Mouse (Mus musculus) embryonic facial prominence, embryonic 11.5 days (tissue): ENCODE data around the gene Cdca5. TPM values are rescaled to one million over a fixed set of nuclear protein-coding genes. Genes with fewer than 3 reads are reported as not detected.

Source experiments
- ATAC-seq: fragments of 200-750 bp; cut with Nextera tagmentation; replicated peaks from 2 replicates; pipeline ENCODE4 v1.8.0; 2017; ENCODE audit warnings: low read depth; ENCODE audit not compliant: insufficient number of reproducible peaks, low FRiP score, low TSS enrichment
- DNase-seq: peaks from one replicate; pipeline ENCODE4 v3.0.0-alpha.2; 2015; ENCODE audit warnings: low spot score
- H3K27ac ChIP-seq: fragments of 300-500 bp; sonication (generic); replicated peaks from 2 replicates; pipeline ENCODE4 v1.5.1; 2014; ENCODE audit warnings: mild to moderate bottlenecking, low read depth, low read length, control low read depth
- H3K27me3 ChIP-seq: fragments of 300-500 bp; sonication (generic); 2 replicates; pipeline ENCODE4 v1.6.1; 2014; ENCODE audit warnings: mild to moderate bottlenecking, low read length, moderate library complexity, mixed read lengths; ENCODE audit not compliant: control insufficient read depth, insufficient read depth
- H3K36me3 ChIP-seq: fragments of 300-500 bp; sonication (generic); replicated peaks from 2 replicates; pipeline ENCODE4 v1.6.1; 2014; ENCODE audit warnings: low read depth, mild to moderate bottlenecking, low read length, moderate library complexity, mixed read lengths; ENCODE audit not compliant: control insufficient read depth, insufficient read depth
- H3K4me1 ChIP-seq: fragments of 300-500 bp; sonication (generic); 2 replicates; pipeline ENCODE4 v1.6.1; 2014; ENCODE audit warnings: low read length, mixed read lengths; ENCODE audit not compliant: control insufficient read depth, insufficient read depth
- H3K4me2 ChIP-seq: fragments of 300-500 bp; sonication (generic); 2 replicates; pipeline ENCODE4 v1.6.1; 2014; ENCODE audit warnings: low read depth, mild to moderate bottlenecking, control low read depth, low read length, moderate library complexity
- H3K4me3 ChIP-seq: fragments of 300-500 bp; sonication (generic); 2 replicates; pipeline ENCODE4 v1.5.1; 2014; ENCODE audit warnings: low read depth, low read length, control low read depth
- H3K9ac ChIP-seq: fragments of 300-500 bp; sonication (generic); replicated peaks from 2 replicates; pipeline ENCODE4 v1.6.1; 2014; ENCODE audit warnings: mild to moderate bottlenecking, control low read depth, low read length
- H3K9me3 ChIP-seq: fragments of 300-500 bp; sonication (generic); replicated peaks from 2 replicates; pipeline ENCODE4 v1.6.1; 2016; ENCODE audit warnings: mild to moderate bottlenecking, low read length, inconsistent platforms, mixed read lengths; ENCODE audit not compliant: control insufficient read depth
- WGBS: fragments of 180-500 bp; shearing (Covaris S2); extraction: QIAGEN DNeasy Blood & Tissue Kit; methylation state at CpG from one replicate; pipeline ENCODE4 v1.1.7; 2014; 5-methylcytosine and 5-hydroxymethylcytosine counted together
- polyA plus RNA-seq: library from polyadenylated mRNA; unstranded; fragments of >200 nt; fragmentation: Nextera tagmentation; extraction: Ambion mirVana; gene quantifications from 2 replicates; pipeline ENCODE4 v1.2.1, GENCODE M21; 2014

Cdca5 gene
- polyA plus RNA-seq, 1 experiment from 2014 or later, result 65.2 TPM

DNA sequence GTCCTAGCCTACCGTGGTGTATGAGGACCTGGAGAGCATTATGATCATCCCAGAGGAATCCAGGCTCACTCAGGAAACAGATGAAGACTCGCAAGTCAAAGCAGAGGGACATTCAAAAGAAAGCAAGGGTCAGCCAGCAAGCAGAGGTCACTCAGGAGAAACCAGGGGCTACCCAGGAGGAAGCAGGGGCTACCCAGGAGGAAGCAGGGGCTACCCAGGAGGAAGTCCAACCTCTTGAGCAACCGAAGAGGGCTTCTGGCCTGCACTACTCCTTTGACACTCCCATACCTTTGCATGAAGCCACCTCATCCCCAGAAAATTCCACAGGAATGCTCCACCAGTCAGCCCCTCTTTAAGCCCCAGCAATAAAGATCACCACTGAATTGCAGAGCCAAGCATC lies 13.1 kb downstream of the Cdca5 start:
- WGBS, result 88% methylated on average over 3 of the region's 3 CpGs
- Histone ChIP-seq H3K27ac (no peak overlapping the region), H3K27me3 (no peaks in the 10 kb centered on the region), H3K9ac (no peak overlapping the region), H3K9me3 (no peaks in the 10 kb centered on the region), H3K4me3 (no peak overlapping the region), H3K36me3 (peaks cover 2% of the 10 kb centered on the region), H3K4me2 (no peak overlapping the region), H3K4me1 (no peaks in the 10 kb centered on the region)
- no peak for ATAC-seq
- DNase-seq, result no peak

DNA sequence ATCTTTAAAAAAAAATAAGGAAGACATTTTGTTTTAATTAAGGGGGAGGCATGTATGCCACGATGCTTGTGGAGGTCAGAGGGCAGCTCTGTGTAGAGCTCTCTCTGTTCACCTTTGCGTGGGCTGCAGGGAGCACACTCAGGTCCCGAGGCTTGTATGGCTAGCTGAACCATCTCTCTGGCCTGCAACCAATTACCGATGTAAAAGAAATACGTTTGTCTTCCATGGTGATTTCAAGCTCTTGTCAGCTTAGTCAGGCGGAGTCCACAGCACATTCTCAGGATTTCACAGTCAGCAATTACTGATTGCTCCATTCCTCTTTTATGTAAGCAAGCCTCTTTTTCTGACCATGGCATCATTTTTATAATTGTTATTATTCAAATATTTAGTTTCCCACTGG lies 16.4 kb downstream of the Cdca5 start:
- WGBS, result 21% methylated on average over 6 of the region's 6 CpGs
- Histone ChIP-seq H3K4me1 (no peaks in the 10 kb centered on the region), H3K9ac (no peak overlapping the region), H3K36me3 (no peaks in the 10 kb centered on the region), H3K9me3 (no peaks in the 10 kb centered on the region), H3K4me3 (no peak overlapping the region), H3K27ac (no peak overlapping the region), H3K27me3 (no peaks in the 10 kb centered on the region), H3K4me2 (no peak overlapping the region)
- ATAC-seq, result no peak
- DNase-seq, result peak; percentile 56

DNA sequence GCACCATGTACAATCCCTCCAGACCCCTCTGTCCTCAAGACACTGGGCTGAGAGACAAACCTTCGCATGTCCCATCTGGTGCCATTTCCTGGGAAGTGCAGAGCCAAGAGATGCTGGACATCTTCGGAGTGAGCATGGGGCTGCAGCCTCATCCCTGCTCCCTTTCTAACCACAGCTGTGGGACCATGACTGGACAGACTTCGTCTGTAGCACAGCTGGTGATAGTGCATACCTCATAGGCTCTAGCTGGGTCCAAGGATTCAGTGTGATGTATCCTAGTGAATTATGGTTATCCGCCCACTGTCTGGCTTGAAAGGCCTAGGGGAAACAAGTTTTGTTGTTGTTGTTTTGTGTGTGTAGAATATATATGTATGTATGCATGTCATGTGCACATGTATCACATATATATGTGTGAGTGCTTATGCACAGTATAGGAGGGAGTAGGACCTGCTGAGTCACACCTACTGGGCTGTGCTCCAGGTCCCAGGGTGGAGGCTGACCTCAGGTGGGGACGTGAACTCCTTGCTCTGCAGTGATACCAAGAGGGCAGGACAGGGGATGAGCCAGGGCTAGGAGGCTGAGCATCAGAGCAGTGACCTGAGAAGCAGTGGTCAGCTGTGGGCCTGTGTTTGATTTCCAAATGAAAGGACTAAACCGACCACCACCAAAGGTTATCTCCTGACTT lies 17.5 kb downstream of the Cdca5 start:
- H3K4me3 ChIP-seq, result no peak overlapping the region
- 78% methylated on average over 6 of the region's 6 CpGs for WGBS
- DNase-seq (no peak), ATAC-seq (no peak)
- no peaks in the 10 kb centered on the region for H3K9me3 ChIP-seq
- H3K4me2 ChIP-seq, result no peak overlapping the region
- no peaks in the 10 kb centered on the region for H3K4me1 ChIP-seq
- H3K36me3 ChIP-seq, result no peaks in the 10 kb centered on the region
- no peak overlapping the region for H3K9ac ChIP-seq
- H3K27ac ChIP-seq, result no peak overlapping the region
- no peaks in the 10 kb centered on the region for H3K27me3 ChIP-seq

DNA sequence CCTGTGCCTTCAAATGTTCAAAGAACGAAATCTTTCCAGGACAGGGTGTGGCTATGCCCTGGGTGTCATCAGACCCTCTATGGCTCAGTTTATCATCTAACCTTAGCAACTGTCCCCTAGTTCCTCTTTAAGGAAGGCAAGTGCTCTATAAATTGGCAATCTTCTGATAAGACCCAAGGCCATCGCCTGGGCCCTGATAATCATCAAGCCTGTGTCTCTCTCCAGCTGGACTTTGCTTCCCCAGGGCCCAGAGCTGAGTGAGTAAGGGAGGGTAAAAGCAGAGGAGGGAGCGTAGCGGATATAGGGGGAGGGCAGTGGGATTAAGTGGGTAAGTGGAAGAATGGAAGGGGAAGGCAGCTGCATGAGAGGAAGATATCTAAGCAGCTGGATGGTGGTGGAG lies 19.7 kb downstream of the Cdca5 start:
- Histone ChIP-seq H3K9ac (no peak overlapping the region), H3K36me3 (no peaks in the 10 kb centered on the region), H3K27me3 (no peaks in the 10 kb centered on the region), H3K4me3 (no peak overlapping the region), H3K27ac (no peak overlapping the region), H3K4me2 (no peak overlapping the region), H3K9me3 (no peaks in the 10 kb centered on the region), H3K4me1 (no peaks in the 10 kb centered on the region)
- DNase-seq, result no peak
- WGBS, result 72% methylated on average over 4 of the region's 4 CpGs
- ATAC-seq, result no peak

DNA sequence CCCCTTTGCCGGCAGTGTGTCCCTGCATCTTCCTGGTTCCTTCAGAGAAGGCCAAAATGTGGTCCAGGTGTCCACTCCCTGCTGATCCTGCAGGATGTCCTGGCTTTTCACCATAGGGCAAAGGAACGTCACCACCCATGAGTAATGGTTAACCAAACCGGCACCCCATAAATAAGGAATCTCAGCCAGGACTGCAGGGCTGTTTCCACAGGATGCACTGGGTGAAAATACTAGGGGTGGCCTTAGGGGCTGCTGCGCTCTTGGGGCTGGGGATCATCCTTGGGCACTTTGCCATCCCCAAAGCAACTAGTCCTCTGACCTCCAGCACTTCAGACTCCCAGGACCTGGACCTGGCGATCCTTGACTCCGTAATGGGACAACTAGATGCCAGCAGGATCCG lies 20.8 kb downstream of the Cdca5 start, which contains the start of gene Naaladl1:
Naaladl1 (plus strand) TSS at position 197 of the 400 bp plus-strand sequence.
- no peaks in the 10 kb centered on the region for H3K36me3 ChIP-seq
- no peaks in the 10 kb centered on the region for H3K27me3 ChIP-seq
- H3K4me1 ChIP-seq, result no peaks in the 10 kb centered on the region
- no peak within 1 kb of the TSS for H3K9ac ChIP-seq
- 83% methylated on average over 7 of the region's 7 CpGs for WGBS
- H3K4me2 ChIP-seq, result no peak within 1 kb of the TSS
- no peak within 1 kb of the TSS for H3K27ac ChIP-seq
- no peaks in the 10 kb centered on the region for H3K9me3 ChIP-seq
- DNase-seq (no peak), ATAC-seq (no peak)
- H3K4me3 ChIP-seq, result no peak within 1 kb of the TSS

DNA sequence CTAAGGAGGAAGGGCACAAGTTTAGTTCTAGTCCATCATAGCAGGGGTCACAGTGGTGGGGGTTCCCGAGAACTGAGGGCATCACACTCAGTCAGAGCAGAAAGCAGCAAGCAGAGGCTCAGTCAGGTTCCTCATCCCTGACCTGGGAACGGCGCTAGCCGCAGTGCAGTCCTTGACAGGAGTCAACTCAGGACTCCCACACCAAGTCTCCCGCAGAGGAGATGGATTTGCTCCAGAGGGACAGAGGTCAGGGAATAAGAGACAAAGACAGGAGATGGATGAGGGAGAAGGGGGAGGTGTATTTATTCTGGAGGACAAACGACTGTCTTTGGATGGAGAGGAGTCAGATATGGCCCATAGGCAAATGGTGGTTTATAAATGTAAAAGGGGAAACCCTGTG lies 28.3 kb downstream of the Cdca5 start:
- H3K27ac ChIP-seq, result no peak overlapping the region
- no peak overlapping the region for H3K4me3 ChIP-seq
- H3K4me2 ChIP-seq, result no peak overlapping the region
- H3K9me3 ChIP-seq, result no peaks in the 10 kb centered on the region
- peaks cover 12% of the 10 kb centered on the region for H3K36me3 ChIP-seq
- no peak for DNase-seq
- H3K4me1 ChIP-seq, result no peaks in the 10 kb centered on the region
- 74% methylated on average over 6 of the region's 6 CpGs for WGBS
- H3K27me3 ChIP-seq, result no peaks in the 10 kb centered on the region
- no peak for ATAC-seq
- H3K9ac ChIP-seq, result no peak overlapping the region

DNA sequence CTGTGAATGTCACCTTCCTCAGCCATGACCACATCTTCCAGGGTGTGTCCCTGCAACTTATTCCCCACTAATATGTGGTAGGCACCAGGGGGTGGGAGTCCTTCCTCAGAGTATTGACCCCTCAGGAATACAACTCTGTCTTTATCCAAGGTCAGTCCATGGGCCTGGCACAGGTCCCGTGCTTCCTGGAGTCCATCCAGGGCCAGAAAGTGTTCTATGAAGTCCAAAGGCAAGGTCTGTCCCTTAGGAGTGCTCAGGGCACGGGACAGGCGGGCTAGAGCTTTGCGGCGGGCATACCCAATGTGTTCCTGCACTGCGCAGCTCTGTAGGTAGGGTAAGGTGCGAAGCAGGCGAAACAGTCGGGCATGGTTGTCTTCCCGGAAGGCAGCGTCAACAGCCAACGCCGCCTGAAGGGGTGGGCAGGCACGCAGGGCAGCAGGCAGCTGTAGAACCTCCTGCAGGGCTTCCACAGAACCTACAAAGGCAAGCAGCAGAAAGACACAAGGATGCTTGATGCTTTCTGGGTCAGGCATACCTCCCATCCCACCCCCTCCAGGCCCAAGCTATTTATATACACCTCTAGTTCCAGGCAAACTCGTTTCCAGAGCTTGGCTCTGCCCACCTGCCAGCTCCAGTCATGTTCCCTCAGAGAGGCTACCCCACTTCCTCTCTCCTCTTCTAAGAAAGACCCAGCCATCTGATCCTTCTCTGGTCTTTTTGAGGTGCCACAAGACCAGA lies 31.5 kb downstream of the Cdca5 start:
- Histone ChIP-seq H3K27me3 (no peaks in the 10 kb centered on the region), H3K4me1 (no peaks in the 10 kb centered on the region), H3K27ac (no peak overlapping the region), H3K9ac (no peak overlapping the region), H3K36me3 (peaks cover 12% of the 10 kb centered on the region), H3K4me3 (no peak overlapping the region), H3K4me2 (no peak overlapping the region), H3K9me3 (no peaks in the 10 kb centered on the region)
- no peak for ATAC-seq
- DNase-seq, result no peak
- 91% methylated on average over 15 of the region's 15 CpGs for WGBS

DNA sequence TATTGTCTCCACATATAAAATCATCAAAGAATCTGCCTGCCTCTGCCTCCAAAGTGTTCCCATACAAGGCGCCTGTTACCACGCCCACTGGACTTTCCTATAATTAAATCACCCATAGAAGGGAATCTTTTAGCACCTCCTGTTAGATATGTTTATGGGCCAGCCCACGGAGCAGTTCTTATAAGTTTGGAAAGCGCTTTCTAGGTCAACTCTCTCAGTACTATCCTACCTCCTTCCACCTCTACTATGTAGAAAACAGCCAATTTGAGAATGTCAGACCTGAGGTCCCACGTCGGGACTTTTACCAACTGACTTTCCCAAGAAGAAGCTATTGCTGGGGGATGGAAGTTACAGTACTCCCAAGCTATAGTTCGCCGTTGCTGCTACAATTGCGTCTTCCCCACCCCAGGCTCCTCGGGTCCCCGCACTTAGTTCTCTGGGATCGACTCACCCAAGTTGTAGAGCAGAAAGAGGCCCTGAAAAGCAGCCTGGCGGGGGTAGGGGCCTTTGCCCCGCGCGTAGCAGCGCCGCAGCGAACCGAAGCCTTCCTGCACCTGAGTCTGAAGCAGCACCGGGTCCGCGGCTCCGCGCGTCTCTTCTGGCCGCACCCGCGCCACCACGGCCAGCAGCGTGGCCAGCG lies 32.7 kb downstream of the Cdca5 start:
- Histone ChIP-seq H3K4me1 (no peaks in the 10 kb centered on the region), H3K9me3 (no peaks in the 10 kb centered on the region), H3K27me3 (no peaks in the 10 kb centered on the region), H3K4me3 (peak overlapping the region; percentile 87), H3K36me3 (peaks cover 12% of the 10 kb centered on the region), H3K27ac (peak overlapping the region; percentile 94), H3K4me2 (peak overlapping the region; percentile 86), H3K9ac (peak overlapping the region; percentile 93)
- no peak for ATAC-seq
- 6% methylated on average over 32 of the region's 32 CpGs for WGBS
- no peak for DNase-seq
